Mouse (Mus musculus) small intestine, adult 2 months (tissue): ENCODE results near the gene Arl13b.

Source experiments
- CTCF ChIP-seq: fragments of 200-500 bp; IDR thresholded peaks from 2 replicates; pipeline ENCODE4 v1.5.1; 2012; ENCODE audit warnings: low read depth, mild to moderate bottlenecking, control low read depth, inconsistent platforms, low read length, moderate library complexity, mixed read lengths; ENCODE audit not compliant: insufficient replicate concordance, insufficient read length; ENCODE audit errors: extremely low read depth
- POLR2A ChIP-seq: fragments of 200-500 bp; IDR thresholded peaks from 2 replicates; pipeline ENCODE4 v1.6.1; 2012; ENCODE audit warnings: low read depth, mild to moderate bottlenecking, control low read depth, inconsistent platforms, low read length, moderate library complexity

GRCm38 (mm10) chr16:62813790-62814189 is 33.0 kb downstream of the Arl13b start:
- TF ChIP-seq POLR2A (no peak), CTCF (no peak)
